Mouse (Mus musculus) left cerebral cortex, postnatal 4 days (tissue): Measurements from ENCODE around the gene Rad9a. TPM values are rescaled to one million over a fixed set of nuclear protein-coding genes. Genes with fewer than 3 reads are reported as not detected.
"Not testable (repeated sequence)": the region's sequence is repeated elsewhere in the genome, so short reads cannot be mapped to it uniquely, and the experiment has no call there.

ENCODE experiments used
- DNase-seq: peaks from one replicate; pipeline ENCODE4 v3.0.0-alpha.2; 2022
- intact Hi-C: fragments of 180-260 bp; cut with DNase I; formaldehyde crosslinking; loops from one replicate; pipeline ENCODE4 v1.15.1; 2025
- total RNA-seq, 2 experiments: library from RNA; stranded (reverse); gene quantifications; 2 replicates each; pipeline ENCODE4 v1.2.3; 2021

The Rad9a gene
- total RNA-seq, result 10 to 100 TPM in 1 of 2 experiments, 1 to 10 TPM in 1; 9.8 to 10.6 TPM

DNA sequence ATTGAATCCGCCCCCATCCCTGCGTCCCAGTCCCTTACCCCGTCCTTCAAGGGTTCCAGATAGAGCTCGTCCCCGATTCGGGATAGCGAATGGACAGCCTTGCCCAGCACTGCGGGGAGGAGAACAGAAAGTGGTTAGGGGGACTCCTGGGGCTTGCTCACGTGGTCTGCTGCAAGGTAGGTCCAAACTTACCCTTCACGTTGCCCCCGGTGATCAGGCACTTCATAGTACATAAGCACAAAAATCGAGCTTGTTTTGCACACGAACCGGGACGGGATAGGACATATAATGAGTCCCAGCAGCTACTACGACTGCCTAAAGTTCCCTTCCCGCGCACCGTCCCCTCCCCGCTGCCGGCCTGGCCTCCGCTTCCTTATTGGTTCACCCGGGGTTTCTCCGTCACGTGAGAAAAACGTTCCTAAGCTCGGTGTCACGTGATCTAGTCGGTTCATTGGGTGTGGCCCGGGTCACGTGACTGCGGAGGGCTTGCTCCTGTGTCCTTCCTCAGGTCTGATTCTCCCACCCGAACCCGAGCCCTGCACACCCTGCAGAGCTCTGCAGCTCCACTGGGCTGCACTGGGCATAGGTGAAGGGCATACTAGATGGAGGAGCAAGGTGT is at the start of gene Rad9a:
TSS of gene Rad9a (minus strand) at position 372 of the 619 bp plus-strand sequence.
- intact Hi-C loops, result no loop called here
- DNase-seq, result peak; percentile 95

DNA sequence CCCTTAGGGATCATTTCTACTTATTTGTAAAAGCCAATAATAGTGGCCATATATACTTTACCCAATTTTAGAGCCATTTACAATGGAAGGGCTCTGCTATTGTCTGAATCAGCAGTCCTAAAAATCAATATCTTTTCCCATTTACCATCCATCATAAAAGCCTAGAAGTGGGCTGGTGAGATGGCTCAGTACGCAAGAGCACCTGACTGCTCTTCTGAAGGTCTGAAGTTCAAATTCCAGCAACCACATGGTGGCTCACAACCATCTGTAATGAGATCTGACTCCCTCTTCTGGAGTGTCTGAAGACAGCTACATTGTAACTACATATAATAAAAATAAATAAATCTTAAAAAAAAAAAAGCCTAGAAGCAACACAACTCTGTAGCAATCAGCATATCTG is 47.2 kb upstream of the Rad9a start:
- intact Hi-C loops, DNase-seq: not testable (repeated sequence)

DNA sequence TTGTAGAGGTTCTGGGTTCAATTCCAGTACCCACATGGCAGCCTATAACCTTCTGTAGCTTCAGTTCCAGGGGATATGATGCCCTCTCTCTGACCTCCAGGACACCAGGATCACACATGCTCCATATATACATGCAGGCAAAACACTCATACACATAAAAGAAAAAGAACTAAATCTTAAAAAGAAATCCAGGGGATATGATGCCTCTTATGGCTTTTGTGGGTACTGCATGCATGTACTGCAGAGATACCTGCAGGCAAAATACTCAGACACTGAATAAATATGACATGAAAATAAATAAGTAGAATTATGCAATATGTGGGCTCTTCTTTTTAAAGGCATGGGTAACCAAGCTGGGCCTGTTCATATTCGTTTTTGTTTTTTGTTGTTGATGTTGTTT is 45.5 kb upstream of the Rad9a start:
- intact Hi-C loops, result no loop called here
- DNase-seq, result no peak

DNA sequence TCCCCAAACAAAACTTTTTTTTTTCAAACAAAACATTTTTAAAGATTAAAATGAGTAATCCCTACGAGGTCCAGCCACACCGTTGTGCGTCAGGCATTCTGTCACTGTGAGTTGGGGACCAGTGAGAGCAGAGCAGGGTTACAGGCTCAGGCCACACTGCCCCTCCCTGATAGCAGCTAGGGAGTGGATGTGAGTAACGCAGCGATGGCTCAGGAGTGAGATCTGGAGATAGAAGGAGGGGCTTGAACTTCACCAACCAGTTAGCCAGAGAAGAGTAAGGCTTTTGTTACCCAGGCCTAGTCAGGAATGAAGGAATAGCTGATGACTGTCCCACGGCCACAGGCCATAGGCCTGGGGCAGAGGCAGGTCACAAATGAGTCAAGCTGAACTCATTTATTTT is 43.3 kb upstream of the Rad9a start:
- intact Hi-C loops, result no loop called here

DNA sequence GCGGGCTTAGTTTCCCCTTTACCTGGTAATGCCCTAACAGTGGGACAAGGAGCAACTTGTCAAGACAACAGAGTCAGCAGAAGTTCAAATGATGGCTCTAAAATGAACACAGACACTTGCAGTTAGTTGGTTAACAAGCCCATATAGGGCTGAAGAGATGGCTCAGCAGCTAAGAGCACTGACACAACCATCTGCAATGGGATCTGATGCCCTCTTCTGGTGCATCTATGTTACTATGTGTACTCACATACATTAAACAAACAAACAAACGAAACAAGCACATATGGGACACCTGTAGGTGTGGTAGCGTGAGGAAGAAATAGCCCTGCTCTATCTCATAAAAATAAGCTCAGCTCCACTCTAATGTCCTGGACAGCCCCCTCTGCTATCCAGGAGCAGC is 41.0 kb upstream of the Rad9a start:
- DNase-seq, result no peak
- intact Hi-C loops, result no loop called here

More for the DNA sequence above, 43.3 kb upstream of the Rad9a start:
- DNase-seq, result no peak

DNA sequence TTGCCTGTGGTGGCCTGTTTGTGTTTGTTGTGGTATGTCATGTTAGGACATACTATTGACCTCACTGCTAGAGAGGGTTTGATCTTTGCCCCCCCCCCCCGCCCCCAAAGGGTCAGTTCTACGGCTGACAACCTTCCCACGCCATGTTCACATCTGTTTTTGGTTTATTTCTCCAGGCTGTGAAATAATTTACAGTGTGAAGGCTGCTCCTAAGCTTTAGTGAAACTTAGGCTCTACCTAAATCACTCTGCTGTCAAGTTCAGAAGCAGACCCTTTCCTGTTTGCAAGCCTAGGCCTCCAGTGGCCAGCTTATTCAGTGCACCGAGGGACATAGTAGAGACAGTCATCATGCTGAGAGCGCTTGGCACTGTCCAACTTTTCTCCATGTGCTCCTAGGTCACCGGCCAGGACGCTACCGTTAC is 38.8 kb upstream of the Rad9a start:
- DNase-seq, result no peak
- intact Hi-C loops, result no loop called here

DNA sequence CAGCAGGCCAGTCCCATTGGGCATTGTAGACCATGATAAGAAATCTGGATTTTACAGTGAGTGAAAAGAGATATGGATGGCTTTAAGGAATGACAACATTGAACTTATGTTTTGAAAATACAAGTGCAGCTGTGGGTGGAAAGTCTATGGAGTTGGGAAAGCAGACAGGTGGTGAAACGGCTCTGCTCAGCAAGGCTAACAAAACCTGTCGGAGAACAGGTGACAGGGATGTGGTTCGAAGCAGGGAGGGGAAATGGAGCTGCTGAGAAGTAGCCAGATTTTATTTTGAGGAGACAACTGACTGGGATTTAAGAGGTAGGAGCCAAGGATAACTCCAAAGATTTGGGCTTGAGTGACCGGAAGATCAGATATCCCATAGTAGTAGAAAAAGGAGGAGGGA is 33.1 kb upstream of the Rad9a start:
- intact Hi-C loops, result no loop called here
- no peak for DNase-seq

DNA sequence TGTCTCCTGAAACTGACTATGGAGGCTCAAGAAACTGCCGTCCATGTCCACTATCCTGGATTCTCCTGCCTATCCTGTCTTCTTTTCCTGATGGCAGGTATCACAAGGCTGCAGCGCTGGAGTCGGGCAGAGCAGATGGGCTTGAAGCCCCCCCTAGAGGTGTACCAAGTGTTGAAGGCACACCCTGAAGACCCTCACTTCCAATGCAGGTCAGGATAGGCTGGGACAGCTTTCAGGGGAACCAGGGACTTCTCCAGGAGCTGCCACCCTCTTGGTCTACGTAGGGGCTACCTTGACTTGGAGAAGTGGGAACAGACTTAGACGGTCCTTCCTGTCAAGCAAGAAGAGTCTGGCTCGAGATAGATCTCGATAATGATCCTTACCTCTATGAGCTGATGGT is 31.2 kb upstream of the Rad9a start:
- intact Hi-C loops, result no loop called here
- no peak for DNase-seq

DNA sequence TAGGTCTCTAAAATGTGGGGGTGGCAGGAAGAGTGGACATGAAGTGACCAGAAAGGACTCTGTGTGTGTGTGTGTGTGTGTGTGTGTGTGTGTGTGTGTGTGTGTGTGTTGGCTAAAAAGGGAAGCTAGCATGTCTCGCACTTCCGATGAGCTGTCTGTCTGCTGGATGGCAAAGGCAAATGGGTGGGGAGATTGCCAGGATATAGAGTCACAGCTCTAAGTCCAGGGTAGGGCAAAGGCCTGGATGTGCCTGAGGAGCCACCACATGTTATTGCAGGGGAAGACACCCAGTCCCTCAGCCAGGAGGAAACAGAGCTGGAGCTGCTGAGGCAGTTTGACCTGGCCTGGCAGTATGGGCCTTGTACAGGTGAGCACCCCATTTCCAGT is 30.7 kb upstream of the Rad9a start:
- intact Hi-C loops, result no loop called here
- no peak for DNase-seq

DNA sequence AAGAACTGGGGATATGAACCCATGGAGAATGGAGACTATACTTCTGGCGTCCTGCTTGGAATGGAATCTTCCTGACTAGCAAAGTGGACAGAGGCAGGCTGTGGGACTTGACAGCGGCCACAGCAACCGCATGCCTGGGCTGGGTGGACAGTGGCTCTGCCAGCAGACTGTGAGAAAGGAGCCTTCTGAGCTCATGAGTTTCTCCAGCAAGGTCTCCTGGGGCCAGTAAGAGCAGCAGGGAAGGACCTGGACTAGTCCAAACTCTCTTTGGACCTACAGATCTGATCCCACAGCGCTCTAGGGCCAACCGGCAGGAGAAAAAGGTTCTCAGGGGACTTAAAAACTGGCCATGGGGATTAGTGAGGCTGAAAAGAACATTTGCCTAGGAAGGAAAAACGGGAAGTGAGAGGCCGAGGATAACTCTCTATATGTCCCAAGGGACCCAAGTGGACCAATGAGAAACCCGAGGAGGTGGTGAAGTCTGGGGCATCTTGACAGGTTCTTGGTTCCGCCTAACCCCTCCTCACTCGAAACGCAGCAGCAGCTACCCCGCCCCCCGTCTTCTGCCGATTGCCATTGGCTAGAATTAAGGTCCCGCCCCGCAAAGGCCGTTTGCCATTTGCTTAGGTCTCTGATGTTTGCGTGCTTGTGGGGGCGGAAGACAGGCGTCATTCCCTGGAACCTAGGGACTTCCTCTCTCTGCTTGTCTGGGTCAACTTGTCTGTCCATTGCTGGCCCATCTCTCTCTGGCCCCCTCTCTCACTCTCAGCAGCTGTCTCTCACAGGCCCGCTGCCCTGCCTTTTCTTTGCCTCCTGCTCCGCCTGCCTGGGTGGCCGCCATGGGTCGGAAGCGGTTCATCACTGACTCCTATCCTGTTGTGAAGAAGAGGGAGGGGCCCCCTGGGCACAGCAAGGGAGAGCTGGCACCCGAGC is 30.1 kb upstream of the Rad9a start, which contains the start of gene Pold4:
TSS of gene Pold4 (plus strand) at position 647 of the 933 bp plus-strand sequence.
- intact Hi-C loops, result no loop called here
- peak; percentile 97 for DNase-seq

DNA sequence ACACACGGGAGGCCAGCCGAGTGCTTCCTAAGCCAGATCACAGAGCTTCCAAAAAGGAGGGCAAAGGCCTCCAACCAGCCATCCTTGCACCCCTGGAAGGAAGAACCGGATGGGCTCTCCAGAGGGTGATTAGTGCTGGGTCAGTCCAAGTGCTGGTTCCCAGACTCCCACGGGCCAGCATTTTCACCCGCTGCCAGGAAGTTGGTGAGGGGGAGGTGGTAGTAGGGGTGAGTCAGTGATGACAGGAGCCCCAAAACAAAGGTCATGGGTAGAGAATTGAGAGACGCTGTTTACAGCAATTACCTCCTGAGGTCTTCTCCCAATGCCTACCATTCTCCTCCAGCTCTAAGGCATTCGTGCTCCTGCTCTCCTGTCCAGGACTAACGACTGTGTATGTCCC is 29.0 kb upstream of the Rad9a start:
- DNase-seq, result no peak
- intact Hi-C loops, result no loop called here

DNA sequence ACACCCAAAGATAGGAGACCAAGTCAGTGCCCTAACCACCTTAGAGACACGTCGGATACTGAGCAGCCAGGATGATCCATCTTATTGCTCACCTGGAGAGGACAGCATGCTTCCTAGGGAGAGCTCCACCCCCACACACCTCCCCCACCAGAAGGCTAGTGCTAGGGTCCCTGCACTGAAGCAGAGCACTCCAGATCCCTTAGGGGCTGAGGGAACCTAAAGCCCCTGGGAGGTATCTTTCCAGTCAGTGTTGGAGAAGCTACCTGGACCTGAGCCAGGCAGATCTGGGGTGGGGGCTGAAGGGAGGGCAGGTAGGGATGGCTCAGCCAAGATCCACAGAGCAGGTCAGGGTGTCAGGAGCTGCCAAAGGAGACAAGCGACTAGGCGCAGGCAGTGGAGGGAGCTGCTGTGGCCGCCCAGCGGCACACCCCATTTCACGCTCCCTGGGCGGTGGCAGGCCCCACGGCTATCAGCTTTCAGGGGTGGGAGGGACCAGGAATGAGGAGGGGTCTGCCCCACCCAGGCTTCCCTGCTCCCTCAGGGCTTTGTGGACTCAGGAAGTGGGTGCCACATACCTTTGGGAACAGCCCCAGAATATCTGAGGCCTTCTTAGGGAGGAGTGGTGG is 28.1 kb upstream of the Rad9a start:
- intact Hi-C loops, result no loop called here
- no peak for DNase-seq

DNA sequence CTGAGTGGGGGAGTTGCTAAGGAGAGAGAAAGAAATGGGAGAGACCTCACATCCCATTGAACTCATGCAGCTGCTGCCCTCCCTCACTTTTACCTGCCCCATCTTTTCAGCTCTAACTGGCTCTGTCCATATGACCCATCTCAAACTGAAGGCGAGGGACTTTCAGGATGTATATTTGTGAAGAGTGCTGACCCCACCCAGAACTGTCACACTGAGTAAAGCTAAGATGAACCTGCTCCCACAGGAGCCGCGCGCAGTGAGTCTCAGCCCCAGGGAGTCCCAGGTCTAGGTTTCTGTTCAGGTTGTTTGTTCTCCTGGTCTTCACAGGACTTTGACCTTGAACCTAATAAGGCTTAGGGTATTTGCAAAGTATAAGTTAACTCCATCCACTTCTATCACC is 27.4 kb upstream of the Rad9a start:
- intact Hi-C loops, result no loop called here
- DNase-seq, result no peak

DNA sequence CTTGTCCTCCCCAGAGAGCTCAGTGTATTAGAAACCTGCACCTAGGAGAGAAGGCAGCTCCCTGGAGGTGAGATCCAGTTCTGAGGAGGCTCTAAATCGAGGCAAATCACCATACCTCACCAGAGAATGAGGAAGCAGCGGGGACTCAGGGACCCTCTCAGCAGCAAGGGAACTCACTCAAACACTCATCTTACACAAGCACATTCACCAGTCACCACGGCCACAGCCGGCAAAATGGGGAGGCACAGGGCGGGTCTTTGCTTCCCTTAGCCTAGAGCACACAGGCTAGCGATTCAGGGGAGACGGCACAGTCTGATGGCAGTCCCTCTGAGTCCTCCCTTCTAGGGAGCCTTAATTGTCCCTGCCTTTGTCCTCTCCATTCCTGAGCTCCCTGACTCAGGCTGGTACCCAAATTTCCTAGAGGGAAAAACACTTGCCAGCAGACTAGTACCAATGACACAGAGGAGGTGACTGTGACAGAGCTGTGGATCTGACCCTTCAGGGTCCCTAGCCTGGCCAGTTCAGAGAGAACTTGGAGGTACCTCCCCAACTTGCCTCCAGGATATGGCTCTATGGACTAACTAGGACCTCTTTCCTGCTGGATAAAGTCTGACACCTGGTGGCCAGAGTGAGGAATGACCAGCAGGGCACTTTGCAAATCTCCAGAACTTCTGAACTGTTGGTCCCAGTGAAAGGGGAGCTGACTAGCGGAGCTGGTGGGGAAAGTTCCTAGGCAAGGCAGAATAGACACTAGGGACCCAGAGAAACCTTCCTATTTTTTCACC is 26.6 kb upstream of the Rad9a start:
- intact Hi-C loops, result no loop called here
- DNase-seq, result peak; percentile 61

DNA sequence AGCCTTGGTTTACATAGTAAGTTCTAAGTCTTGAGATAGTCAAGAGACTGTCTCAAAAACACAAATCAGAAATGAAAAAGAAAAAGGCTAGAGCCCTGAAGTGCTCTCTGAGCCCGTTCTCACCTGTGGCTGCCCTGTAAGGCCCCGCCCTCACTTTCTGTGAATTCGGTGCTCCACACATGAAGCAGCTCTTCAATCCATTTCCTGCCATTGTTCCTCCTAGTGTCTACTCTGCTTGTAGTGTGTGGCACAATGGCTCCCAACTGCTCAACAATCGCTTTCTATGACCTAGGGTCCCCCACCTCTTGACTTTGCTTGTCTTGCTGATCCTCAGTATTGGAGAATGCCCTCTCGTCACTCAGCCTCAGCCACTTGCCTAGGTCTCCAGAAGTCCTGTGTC is 26.0 kb upstream of the Rad9a start:
- intact Hi-C loops, result no loop called here
- no peak for DNase-seq

DNA sequence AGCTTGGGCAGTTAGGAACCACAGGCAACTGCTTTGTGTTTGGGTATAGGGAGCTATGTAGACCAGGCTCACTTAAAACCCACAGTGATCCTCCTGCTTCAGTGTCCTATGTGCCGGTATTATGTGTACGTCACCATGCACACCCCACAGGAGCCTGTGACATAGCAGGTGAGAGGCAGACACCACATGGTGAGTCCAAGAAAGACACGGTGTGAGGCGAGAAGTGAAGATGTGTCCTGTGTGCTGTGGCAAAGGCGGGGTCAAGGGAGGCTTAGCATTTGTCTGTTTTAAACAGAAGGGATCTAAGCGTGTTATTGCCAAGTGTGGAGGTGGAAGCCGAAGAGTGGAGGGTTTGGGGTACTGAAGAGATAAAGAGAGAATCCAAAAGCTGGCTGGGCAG is 25.3 kb upstream of the Rad9a start:
- intact Hi-C loops, result no loop called here
- DNase-seq, result no peak

DNA sequence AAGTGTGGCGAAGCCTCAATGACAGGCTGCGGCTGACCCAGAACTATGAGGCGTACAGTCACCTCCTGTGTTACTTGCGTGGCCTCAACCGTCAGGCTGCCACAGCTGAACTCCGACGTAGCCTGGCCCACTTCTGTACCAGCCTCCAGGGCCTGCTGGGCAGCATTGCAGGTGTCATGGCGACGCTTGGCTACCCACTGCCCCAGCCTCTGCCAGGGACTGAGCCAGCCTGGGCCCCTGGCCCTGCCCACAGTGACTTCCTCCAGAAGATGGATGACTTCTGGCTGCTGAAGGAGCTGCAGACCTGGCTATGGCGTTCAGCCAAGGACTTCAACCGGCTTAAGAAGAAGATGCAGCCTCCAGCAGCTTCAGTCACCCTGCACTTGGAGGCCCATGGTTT is 20.7 kb upstream of the Rad9a start:
- intact Hi-C loops, result no loop called here
- DNase-seq, result peak; percentile 33

DNA sequence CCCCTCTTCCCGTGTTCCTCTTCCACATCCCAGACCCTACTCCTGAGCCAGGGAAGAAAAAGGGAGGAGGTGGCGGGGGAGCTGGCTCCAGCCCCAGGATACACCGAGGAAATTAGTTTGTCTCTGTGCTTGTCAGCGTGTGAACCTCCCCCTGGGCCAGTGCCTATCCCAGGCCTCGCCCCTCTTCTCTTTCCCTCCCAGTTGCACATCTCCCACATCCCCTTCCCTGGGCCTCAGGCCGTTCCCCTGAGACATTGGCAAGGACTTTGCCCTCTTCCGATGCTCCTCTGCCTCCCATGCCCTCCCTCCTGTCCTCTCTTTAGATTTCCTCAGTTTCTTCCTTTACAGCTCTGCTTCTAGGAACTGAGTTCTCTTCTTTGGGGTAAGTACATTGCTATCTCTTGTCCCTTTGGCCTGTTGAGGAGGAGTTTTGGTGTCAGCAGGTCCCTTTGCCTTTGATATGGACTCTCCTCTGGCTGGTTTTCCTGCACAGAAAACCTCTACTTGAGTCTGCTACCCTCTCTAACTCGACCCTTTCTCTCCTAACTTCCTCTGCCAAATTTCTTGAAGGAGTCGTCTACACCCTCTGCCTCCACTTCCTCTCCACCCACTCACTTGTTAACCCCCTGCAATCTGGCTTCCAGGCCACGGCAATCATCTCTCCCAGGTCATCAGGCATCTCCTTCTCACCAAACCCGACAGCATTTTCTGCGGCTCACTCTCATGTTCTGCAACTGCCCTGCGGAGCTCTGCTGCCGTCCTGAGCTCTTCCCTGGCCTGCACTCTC is 19.7 kb upstream of the Rad9a start:
- intact Hi-C loops, result no loop called here
- DNase-seq, result no peak

DNA sequence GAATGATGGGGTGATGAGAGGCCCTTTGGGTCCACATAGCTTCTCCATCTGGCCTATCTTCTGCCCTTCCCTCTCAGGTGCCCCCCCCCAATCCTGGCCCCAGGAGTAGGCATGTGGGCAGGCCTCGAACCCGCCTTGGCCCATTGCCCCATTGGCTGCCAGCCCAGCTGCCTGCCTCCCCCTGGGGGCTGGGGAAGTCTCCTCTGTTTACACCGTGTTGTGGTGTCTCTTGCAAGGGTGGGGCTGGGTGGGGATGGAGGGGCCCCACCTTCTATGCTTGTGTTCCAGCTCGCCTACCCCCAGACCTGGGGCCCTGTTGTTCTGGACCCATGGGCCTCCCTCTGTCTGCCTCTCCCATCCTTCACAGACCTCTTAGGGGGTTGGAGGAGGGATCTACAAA is 19.0 kb upstream of the Rad9a start:
- peak; percentile 68 for DNase-seq
- intact Hi-C loops, result no loop called here

DNA sequence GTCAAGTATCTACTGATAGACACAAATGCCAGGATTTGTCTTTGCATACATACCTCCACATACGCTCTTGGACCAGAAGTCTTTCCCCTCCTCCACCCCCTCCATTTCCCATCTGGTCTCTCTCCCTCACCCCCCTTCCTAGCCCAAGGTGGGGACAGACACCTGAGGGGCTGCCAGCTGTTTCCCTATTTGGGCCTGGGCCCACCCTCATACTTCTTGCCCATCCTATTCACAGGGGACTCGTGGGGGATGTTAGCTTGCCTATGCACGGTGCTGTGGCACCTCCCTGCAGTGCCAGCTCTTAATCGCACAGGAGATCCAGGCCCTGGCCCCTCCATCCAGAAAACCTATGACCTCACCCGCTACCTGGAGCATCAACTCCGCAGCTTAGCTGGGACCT is 18.5 kb upstream of the Rad9a start:
- DNase-seq, result no peak
- intact Hi-C loops, result loop anchor here (10.0 kb wide), 1 partner anchor 205 kb away; the partner anchor contains the start of gene Ndufv1
